Mouse (Mus musculus) embryonic fibroblast, embryonic 13.5 days (primary cell): ENCODE data around the gene Zfp667.

Experiments
- CTCF ChIP-seq: IDR thresholded peaks from 2 replicates; pipeline ENCODE4 v1.5.1; 2011; ENCODE audit warnings: mild to moderate bottlenecking, control low read depth, low read length, moderate library complexity, borderline replicate concordance; ENCODE audit not compliant: insufficient read depth
- POLR2A ChIP-seq: IDR thresholded peaks from 2 replicates; pipeline ENCODE4 v1.6.1; 2011; ENCODE audit warnings: low read depth, mild to moderate bottlenecking, control low read depth, low read length, moderate library complexity

DNA sequence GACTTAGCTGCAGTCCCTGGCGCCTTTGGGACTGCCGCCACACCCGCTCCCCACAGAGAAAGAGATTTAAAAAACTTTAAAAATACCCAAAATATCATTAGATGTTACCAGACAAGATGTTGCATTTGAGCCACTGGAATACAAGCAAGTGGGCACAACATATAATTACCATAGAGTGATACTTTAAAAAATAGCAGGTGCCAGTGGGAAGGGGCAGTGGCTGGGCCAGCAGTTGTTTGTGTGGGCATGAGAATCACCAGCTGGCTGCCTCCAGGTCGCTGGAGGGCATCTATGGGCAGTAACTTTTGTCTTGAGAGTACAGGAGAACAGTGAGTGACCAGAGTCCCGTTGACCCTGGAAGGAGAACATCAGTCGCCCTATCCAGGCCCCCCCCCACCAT is 34.0 kb upstream of the Zfp667 start, which contains the start of gene Epp13:
- TF ChIP-seq POLR2A (no peak), CTCF (no peak)
